Mouse (Mus musculus) ovary, adult 18-20 months (tissue): ENCODE measurements around the gene Smdt1.

ENCODE experiments used
- DNase-seq: peaks from one replicate; pipeline ENCODE4 v3.0.0; 2022; ENCODE audit warnings: low spot score, mixed read lengths

Smdt1 gene

GRCm38 (mm10) chr15:82338593-82339112, at the start of gene Smdt1, which contains the start of the genes Naga and Pheta2:
TSS of gene Smdt1 (plus strand) at chr15:82338959.
TSS of gene Naga (minus strand) at chr15:82338925.
TSS of gene Pheta2 (plus strand) at chr15:82338942.
- peak; percentile 92 for DNase-seq

DNA sequence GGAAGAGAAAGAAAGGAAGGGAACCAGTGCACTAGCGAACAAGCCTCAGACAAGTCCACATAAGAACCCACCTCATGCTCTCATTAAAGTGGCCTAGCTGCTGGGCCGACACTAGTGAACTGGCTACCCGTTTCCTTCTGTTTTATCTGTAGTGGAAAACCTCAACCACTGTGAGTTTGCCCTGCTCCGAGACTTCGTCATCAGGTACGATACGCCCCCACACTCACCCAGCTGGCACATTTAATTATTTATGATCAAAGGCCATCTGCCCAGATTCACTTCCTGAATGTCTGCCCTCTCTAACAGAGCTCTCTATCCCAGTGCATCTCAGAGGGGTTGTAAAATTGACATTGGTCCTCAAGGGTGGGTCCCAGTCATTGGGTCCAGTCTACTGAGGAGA, 48.5 kb upstream of the Smdt1 start:
- no peak for DNase-seq

DNA sequence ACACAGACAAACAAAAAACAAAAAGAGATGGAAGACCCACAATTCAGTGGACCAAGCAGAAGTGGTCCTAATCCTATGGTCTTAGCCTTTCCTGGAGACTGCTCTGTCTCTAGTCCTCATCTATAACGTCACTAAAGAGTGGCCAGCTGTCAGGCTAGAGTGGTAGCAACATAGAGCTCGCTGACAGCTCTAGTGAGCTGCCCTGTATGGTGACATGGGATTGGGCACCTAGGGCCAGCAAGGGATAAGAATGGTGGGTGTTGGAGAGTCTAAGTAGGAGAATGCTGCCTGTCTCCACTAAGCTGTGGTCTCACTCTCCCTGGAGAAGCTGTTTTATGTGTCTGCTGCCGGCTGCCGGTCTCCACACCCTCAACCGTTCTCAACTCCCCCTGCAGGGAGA, 45.9 kb upstream of the Smdt1 start:
- no peak for DNase-seq

DNA sequence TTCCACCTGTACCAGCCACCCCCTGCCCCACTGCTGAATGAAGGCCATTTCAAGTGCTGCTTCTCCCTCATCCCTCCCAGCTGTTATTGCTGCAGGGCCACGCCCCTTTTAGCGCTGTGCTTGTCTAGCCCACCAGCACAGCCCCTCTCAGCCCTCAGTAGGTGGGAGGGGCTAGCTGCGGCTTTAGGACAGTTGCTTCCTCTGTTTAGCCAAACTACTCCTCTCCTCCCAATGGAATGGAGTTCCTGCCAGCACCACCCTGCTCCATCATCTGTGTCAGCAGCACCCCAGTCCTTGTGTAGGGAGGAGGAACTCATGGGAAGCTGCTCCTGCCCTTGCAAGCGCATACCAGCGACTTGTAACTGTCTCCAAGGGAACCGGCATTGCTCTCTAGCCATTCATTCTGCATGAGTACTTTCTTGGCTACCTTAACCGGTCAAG, 45.5 kb upstream of the Smdt1 start:
- no peak for DNase-seq

DNA sequence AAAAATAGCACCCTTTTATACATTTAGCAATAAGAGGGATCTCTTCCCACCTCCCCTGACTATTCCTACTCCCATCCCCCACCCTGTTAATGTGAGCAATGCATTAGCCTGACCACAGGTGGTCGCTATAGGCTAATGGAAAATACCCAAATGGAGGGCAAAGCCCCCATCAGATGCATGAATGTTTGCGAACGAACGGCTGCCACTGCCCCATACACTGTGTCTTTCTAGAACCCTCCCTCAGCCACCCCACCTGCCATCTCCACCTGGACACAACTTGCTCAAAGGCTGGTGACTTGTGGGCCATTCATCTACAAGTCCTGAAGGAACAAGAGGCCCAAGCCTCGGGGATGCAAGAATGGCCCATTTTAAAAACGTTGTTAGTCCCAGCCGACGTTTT, 44.7 kb upstream of the Smdt1 start:
- no peak for DNase-seq

DNA sequence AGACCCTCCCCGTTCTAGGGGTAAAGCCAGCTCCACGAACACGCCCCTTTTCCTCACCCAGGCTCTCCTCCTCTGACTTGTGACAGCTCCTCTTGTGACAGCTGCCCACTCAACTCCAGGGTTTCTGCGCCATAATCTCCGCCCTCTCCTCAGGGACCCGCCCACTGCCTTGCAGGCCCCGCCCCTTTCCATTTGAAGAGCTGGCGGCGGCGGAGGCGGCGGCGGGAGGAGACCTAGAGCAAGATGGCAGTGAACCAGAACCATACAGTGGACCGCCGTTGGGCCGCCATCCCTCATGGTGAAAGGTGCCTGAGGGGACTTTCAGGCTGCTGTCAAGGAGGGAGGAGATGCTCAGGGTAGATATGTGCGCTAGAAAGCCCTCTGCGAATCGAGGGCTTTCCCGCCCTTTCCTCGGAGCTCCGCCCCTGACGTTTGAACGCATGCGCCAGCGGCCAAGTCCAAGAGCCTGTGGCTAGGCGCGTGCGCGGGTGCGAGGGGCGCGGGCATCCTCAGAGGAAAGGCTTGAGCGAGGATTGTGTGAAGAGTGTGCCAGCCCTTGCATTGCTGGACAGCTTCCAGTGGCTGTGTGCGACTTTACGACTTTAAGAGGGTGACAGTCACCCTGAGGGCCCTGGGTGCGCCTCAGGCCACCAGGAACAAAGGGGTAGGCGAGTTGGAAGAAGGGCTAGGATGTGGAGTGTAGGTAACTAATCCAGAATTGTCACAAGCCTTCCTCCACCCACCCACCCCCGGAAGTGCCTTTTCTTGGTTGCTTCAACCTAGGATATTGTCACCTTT, 39.8 kb upstream of the Smdt1 start, which contains the start of gene Wbp2nl:
TSS of gene Wbp2nl (plus strand) at position 191 of the 798 bp plus-strand sequence.
- no peak for DNase-seq

DNA sequence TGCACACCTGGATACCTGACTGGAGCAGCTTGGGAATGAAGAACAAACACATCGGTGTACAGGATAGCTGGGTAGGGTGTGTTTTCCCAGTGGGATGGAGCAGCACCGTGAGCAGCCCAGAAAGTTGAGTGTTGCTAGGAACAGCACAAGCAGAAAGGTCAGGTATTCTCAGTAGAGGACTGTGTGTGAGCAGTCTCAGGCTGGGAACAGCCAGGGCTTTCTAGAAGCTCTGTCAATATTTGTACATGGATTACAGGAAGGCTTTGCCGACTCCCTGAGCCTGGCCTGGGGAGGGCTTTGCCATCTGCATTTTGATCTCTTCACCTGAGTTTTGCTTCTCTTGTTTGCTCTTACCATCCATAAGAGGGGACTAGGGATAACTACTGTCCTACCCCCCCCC, 31.7 kb upstream of the Smdt1 start:
- DNase-seq, result no peak

- no peak for DNase-seq
Observed at GRCm38 (mm10) chr15:82308416-82308815, 30.3 kb upstream of the Smdt1 start.

DNA sequence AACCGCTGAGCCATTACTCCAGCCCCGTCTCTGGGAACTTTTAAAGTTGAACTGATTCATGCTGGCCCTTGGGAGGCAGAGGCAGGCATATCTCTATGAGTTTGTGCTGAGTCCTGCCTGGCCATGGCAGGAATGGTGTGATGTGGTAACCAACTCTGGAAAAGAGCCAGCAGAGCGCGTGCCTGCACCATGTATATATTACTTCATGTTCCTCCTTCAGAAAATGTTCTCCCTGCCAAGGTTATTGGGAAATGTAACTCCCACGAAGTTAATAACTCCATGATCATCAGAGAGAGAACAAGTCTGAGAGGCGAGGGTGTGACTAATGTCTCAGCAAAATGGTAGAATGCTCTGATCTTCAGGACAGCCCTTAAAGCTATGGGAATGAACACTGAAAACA, 20.9 kb upstream of the Smdt1 start:
- DNase-seq, result no peak

- DNase-seq, result no peak
Observed at GRCm38 (mm10) chr15:82319613-82320012, 19.1 kb upstream of the Smdt1 start.

- no peak for DNase-seq
Observed at GRCm38 (mm10) chr15:82322195-82322594, 16.6 kb upstream of the Smdt1 start.

DNA sequence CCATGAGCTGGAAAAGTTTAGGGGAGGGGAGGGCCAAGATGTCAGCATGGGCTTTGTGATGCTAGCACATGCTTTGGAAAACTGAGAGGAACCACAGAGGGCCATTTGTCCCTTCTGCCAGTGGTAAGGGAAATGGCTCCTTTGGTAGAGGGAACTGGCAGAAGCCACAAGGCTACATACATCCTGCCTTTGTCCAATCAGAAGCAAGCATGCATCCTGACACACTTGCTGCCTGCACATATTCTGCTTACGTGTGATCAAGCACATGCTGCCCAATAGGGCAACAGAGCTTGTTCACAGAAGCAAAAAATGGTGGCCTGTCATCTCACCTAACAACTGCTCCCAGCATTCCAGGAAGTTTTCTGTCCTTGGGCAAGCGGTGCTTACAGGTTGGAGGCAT, 13.4 kb upstream of the Smdt1 start:
- DNase-seq, result no peak

DNA sequence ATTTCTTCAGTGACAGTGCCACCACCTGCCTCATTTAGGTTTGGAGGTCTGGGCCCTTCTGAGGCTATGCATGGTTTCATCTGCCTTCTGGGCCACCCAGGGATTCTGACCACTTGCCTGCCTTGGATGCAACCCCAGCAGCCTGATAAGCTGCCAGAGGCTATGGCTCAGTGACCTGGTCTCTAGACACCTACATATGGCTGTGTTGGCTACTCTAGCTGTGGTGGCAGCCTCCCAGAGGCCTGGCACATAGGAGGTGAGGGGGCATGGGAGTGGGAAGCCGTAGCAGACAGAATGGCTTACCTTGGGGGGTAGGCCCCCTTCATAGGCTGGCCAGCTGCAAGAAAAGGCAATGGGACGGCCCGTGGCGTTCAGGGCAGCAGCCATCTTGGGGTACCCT, 3.6 kb upstream of the Smdt1 start:
- DNase-seq, result no peak

DNA sequence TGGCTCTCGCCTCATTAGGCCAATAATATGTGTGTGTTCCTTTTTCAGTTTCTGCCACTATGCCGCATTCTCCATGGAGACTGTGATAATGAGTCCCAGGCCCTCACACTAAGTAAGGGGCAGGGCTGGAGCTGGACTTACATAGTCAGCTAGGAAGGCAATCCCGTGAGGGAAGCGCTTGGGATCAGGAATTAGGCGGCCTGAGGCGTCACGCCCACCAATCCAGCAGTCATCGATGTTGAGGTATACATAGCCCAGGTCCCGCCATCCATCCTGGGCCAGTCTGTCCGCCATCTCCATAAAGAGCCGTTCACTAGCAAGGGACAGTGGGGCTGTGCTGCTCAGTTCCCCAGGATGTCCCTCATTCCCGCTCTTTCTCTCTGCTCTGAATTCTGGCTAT, 2.1 kb upstream of the Smdt1 start:
- DNase-seq, result no peak

DNA sequence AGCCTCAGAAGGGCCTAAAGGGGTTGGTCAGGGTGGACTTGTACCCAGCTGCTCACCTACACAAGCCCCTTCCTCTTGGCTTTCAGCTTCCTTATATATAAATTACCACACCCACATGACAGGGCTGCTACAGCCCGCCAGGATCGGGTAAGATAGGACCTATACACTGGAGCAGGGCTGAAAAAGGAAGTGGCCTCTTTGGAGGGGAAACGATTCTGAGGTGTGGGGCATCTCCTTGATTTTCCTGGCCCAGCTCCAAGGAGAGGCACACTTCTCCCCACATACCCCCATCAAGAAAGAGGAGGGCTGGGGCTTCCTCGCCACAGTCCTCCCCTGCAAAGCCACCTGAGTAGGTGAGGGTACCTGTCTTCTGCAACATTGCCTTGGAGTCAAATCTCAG, 884 bp upstream of the Smdt1 start:
- DNase-seq, result no peak

GRCm38 (mm10) chr15:82339150-82339549, 391 bp downstream of the Smdt1 start:
- DNase-seq, result no peak

DNA sequence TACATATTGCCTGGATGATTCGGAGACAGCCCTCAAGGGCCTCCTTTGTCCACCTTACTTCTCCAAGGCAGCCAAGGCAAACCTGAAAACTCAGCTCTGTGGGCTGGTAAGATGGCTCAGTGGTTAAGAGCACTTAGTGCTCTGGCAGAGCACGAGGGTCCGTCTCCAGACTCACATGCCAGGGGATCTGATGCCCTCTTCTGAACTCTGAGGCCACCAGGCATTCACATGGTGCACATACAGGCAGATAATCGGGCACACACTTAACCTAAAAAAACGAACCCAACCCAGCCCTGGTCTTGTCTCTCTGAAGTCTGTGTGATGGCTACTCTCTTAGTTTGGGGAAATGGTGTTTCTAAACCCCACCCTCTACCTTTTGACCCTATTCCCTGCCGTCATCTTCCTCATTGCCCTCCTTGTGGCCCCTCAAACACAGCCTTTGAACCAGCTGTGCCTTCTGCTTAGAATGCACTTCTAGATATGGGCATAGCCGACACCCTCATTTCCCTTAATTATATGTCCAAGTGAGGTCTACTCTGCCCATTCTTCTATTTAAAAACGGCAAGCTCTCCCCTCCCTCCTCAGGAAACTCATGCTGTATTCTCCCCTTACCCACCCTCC, 985 bp downstream of the Smdt1 start:
- no peak for DNase-seq

GRCm38 (mm10) chr15:82340414-82341035, 1.8 kb downstream of the Smdt1 start:
- no peak for DNase-seq

DNA sequence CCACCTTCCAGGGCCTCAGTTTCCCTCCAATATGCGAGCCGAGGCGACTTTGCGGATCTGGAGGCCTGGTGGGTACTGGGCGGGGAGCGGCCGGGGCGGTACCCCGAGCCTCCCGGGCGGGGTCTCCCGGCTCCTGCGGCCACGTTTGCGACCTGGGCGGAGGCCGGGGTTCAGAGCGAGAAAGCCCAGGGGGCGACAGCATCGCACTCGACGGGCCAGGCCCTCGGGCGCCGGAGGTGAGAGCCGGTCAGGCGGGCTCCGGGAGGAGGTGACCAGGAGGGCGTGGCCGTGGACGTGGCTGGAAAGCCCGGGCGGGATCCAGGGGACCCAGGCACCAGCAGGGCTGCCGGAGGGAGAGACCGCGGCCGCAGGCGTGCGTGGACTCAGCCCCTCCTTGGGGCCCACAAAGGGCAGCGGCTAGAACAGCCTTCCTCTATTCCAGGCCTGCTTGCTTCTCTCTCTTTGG, 2.3 kb downstream of the Smdt1 start:
- DNase-seq, result peak; percentile 36

- DNase-seq, result no peak
Observed at GRCm38 (mm10) chr15:82341675-82342542, 3.1 kb downstream of the Smdt1 start.

DNA sequence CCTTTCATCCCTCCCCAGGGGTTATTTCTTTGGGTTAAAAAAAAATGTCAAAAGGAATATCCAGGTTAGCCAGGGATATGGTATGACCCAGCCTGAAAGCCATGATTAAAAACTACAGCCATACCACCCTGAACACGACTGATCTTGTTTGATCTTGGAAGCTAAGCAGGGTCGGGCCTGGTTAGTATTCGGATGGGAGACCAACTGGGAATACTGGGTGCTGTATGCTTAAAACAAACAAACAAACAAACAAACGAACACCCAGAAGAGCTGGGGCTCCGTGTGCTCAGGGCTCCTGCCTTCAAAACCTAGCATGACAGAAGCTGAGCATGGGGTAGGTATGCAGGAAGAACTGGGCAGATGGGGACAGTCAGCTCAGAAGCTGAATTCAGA, 3.8 kb downstream of the Smdt1 start:
- no peak for DNase-seq
